Mouse (Mus musculus): Measurements from ENCODE around the gene Stk32c.

DNA sequence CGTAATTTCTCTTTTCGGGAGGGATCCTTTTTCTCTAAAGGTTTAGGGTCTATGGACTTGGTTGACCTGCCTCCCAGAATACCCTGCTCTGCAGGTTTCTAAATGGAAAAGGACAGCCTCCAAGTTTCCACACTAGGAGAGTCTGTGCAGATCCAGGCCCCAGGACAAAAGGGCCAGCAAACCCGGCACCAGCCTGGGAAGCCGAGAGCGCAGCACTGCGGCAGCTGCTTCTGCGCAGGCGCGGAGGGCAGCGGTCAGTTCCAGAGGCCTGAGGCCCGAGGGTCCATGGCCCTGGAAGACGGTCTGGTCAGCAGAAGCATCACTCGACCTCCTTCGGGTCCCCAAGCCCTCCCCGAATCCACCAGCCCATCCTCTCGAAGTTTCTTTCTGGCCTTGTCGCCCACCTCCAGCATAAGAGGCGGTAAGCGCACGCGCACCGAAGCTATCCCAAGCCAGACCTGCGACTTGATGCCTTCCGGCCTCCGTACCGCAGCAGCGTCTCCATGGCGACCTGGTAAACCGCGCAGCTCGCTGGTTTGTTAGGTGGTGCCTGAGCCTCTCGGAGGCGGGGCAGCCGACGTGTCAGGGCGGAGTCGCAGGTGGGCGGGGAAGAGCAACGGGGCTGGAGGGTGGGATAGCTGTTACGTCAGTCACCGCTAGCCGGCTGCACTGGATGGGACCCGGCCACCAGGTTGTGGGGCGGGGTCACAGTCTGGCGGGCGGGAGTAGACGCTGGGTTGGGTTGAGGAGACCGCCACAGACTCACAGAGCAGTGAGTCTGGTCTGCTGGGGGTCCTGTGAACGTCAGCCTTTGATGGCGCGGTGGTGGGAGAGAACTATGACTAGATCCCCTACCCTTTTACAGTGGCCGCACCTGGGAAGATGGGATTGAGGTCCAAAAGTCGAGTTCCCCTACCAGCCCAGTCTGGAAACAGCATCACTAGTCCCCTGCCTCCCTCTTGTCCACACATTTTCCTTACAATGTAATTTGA lies at the start of gene Stk32c, which contains the start of gene Lrrc27:
- peak; percentile 24; the same call in 1 of the 2 replicates for TF ChIP-seq CTCF (IDR thresholded peaks at IDR 0.05)
- TF ChIP-seq EP300 (IDR thresholded peaks at IDR 0.05): no peak

All from lung, postnatal 0 days (tissue).